ENCODE assay signal across 26 mouse cellular contexts in genomic region chr2:171733965-171734633, GRCm38 (mm10).
DNase-seq lines count a peak whose midpoint lies in the region; ATAC-seq lines count a peak whose summit lies in the region.
"Had no signal": no experiment of that assay in that cellular context is flagged by ENCODE, and none has a peak within 500 bp of the region (broad histone marks: within the 10 kb centered on the region; RNA-seq: fewer than 3 reads in every experiment).

No protein-coding gene starts in this region.

- peak overlapping the region; percentile 50 for H3K4me2 ChIP-seq in limb, embryonic 12.5 days
- H3K4me2 ChIP-seq: embryonic facial prominence, embryonic 13.5 days; forebrain, embryonic 12.5 days; heart, embryonic 13.5 days; hindbrain, embryonic 12.5 days; hindbrain, embryonic 15.5 days had no signal

- no peaks in the 10 kb centered on the region for H3K4me1 ChIP-seq in heart, embryonic 10.5 days
- peaks cover 26% of the 10 kb centered on the region for H3K4me1 ChIP-seq in limb, embryonic 12.5 days (replicated peaks)
- H3K4me1 ChIP-seq: forebrain, embryonic 12.5 days; heart, embryonic 13.5 days; hindbrain, embryonic 12.5 days had no signal

- ATAC-seq in limb, embryonic 12.5 days (ENCODE audit: insufficient number of reproducible peaks, insufficient read depth, low FRiP score, low TSS enrichment, low read depth), result no peak
- ATAC-seq: activated CD4-positive, CD25-positive, alpha-beta regulatory T cell, adult 4 months; forebrain, embryonic 16.5 days had no signal

- no peak overlapping the region for H3K9ac ChIP-seq in limb, embryonic 12.5 days (replicated peaks)
- H3K9ac ChIP-seq: embryonic facial prominence, embryonic 13.5 days; forebrain, embryonic 12.5 days; heart, embryonic 13.5 days; hindbrain, embryonic 12.5 days; hindbrain, embryonic 15.5 days; intestine, embryonic 15.5 days had no signal

- peak; percentile 12 for DNase-seq in embryo, embryonic 11 days
- DNase-seq in embryo, embryonic 10.5 days (ENCODE audit: low spot score), result no peak
- DNase-seq in heart, embryonic 10.5 days (ENCODE audit: low spot score), result peak; percentile 42
- DNase-seq in heart, adult 9 months (ENCODE audit: low spot score in 2 of 2), result no peak
- peak; percentile 95 for DNase-seq in hindlimb bud, embryonic 11.5 days (ENCODE audit: extremely low spot score, low read depth, low spot score)
- no peak for DNase-seq in adrenal gland, adult 18-20 months (ENCODE audit: low spot score in 2 of 2)
- no peak for DNase-seq in layer of hippocampus, postnatal 36 days
- DNase-seq: adrenal gland, postnatal 10 days; adrenal gland, postnatal 36 days; cerebellum, adult 18-20 months; cerebellum, adult 9-10 months; cerebellum, postnatal 25 days; gastrocnemius, postnatal 10 days; gastrocnemius, postnatal 36 days; heart, postnatal 14 days had no signal

- no peaks in the 10 kb centered on the region for H3K9me3 ChIP-seq in heart, embryonic 10.5 days
- no peaks in the 10 kb centered on the region for H3K9me3 ChIP-seq in limb, embryonic 12.5 days
- H3K9me3 ChIP-seq: embryonic facial prominence, embryonic 10.5 days; embryonic facial prominence, embryonic 13.5 days; forebrain, embryonic 12.5 days; heart, embryonic 13.5 days; hindbrain, embryonic 12.5 days; hindbrain, embryonic 15.5 days; intestine, embryonic 15.5 days had no signal

- no peaks in the 10 kb centered on the region for H3K27me3 ChIP-seq in heart, embryonic 10.5 days (ENCODE audit: insufficient read depth, poor library complexity, severe bottlenecking)
- H3K27me3 ChIP-seq in limb, embryonic 12.5 days, result peaks cover 9% of the 10 kb centered on the region; the same call in 1 of the 2 replicates
- H3K27me3 ChIP-seq: embryonic facial prominence, embryonic 13.5 days; forebrain, embryonic 12.5 days; heart, embryonic 13.5 days; hindbrain, embryonic 12.5 days; hindbrain, embryonic 15.5 days; intestine, embryonic 15.5 days had no signal

- no peak overlapping the region for H3K27ac ChIP-seq in heart, embryonic 10.5 days
- peak overlapping the region; percentile 79 for H3K27ac ChIP-seq in limb, embryonic 12.5 days
- H3K27ac ChIP-seq: embryonic facial prominence, embryonic 10.5 days; embryonic facial prominence, embryonic 13.5 days; forebrain, embryonic 12.5 days; heart, embryonic 13.5 days; hindbrain, embryonic 12.5 days; hindbrain, embryonic 15.5 days; intestine, embryonic 15.5 days had no signal

- H3K4me3 ChIP-seq in heart, embryonic 10.5 days, result no peak overlapping the region
- H3K4me3 ChIP-seq in limb, embryonic 12.5 days (replicated peaks), result 0 out of 2 replicates have a peak overlapping the region, but pooled peaks have one; percentile 18
- H3K4me3 ChIP-seq: embryonic facial prominence, embryonic 10.5 days; embryonic facial prominence, embryonic 13.5 days; erythroblast, embryonic 14.5 days; forebrain, embryonic 12.5 days; heart, embryonic 13.5 days; hindbrain, embryonic 12.5 days; hindbrain, embryonic 15.5 days; intestine, embryonic 15.5 days had no signal

- 83% methylated on average over 14 of the region's 14 CpGs for WGBS in heart, embryonic 10.5 days
- 28% methylated on average over 14 of the region's 14 CpGs for WGBS in limb, embryonic 12.5 days

- no peaks in the 10 kb centered on the region for H3K36me3 ChIP-seq in heart, embryonic 10.5 days
- no peaks in the 10 kb centered on the region for H3K36me3 ChIP-seq in limb, embryonic 12.5 days
- H3K36me3 ChIP-seq: embryonic facial prominence, embryonic 10.5 days; embryonic facial prominence, embryonic 13.5 days; forebrain, embryonic 12.5 days; heart, embryonic 13.5 days; hindbrain, embryonic 12.5 days; hindbrain, embryonic 15.5 days; intestine, embryonic 15.5 days had no signal

Comparison
In these comparisons a context has a peak if more than half of its experiments do, and no peak if none do; other contexts are left out.
1. DNase-seq: peak in embryo, embryonic 11 days (single experiment), heart, embryonic 10.5 days (single experiment) and hindlimb bud, embryonic 11.5 days (single experiment); none in embryo, embryonic 10.5 days (single experiment), heart, adult 9 months (0 of 2), adrenal gland, adult 18-20 months (0 of 2) and layer of hippocampus, postnatal 36 days (0 of 2).